Mouse (Mus musculus) ES-Bruce4 (cell line): ENCODE results near the gene Tpo. TPM values are rescaled to one million over a fixed set of nuclear protein-coding genes. Genes with fewer than 3 reads are reported as not detected.

Experiments used
- H3K27ac ChIP-seq: 2 replicates; pipeline ENCODE4 v1.5.1; 2012; ENCODE audit warnings: low read length, inconsistent platforms; ENCODE audit not compliant: insufficient read depth
- H3K27me3 ChIP-seq: 2 replicates; pipeline ENCODE4 v1.6.1; 2012; ENCODE audit warnings: mild to moderate bottlenecking, low read length, inconsistent platforms; ENCODE audit not compliant: control insufficient read depth, poor library complexity, insufficient read depth, severe bottlenecking
- H3K36me3 ChIP-seq: 2 replicates; pipeline ENCODE4 v1.6.1; 2012; ENCODE audit warnings: inconsistent platforms, mild to moderate bottlenecking, low read length, moderate library complexity; ENCODE audit not compliant: control insufficient read depth, poor library complexity, insufficient read depth, severe bottlenecking
- H3K4me1 ChIP-seq: one replicate; pipeline ENCODE4 v1.8.1; 2011; ENCODE audit warnings: low read length; ENCODE audit not compliant: control insufficient read depth, insufficient read depth
- H3K4me3 ChIP-seq: 2 replicates; pipeline ENCODE4 v1.5.1; 2011; ENCODE audit warnings: low read depth, mild to moderate bottlenecking, low read length
- H3K9ac ChIP-seq: 2 replicates; pipeline ENCODE4 v1.6.1; 2012; ENCODE audit warnings: low read depth, mild to moderate bottlenecking, inconsistent platforms; ENCODE audit not compliant: poor library complexity, severe bottlenecking
- H3K9me3 ChIP-seq: replicated peaks from 2 replicates; pipeline ENCODE4 v1.6.1; 2012; ENCODE audit warnings: mild to moderate bottlenecking, low read length, inconsistent platforms; ENCODE audit not compliant: control insufficient read depth, poor library complexity, insufficient read depth, severe bottlenecking
- CTCF ChIP-seq: IDR thresholded peaks from one replicate; pipeline ENCODE4 v1.8.1; 2011; ENCODE audit warnings: low read depth, low read length
- EP300 ChIP-seq: IDR thresholded peaks from 2 replicates; pipeline ENCODE4 v1.6.1; 2011; ENCODE audit warnings: low read depth, low read length; ENCODE audit not compliant: insufficient read depth
- POLR2A ChIP-seq: IDR thresholded peaks from one replicate; pipeline ENCODE4 v1.8.1; 2011; ENCODE audit warnings: low read length; ENCODE audit not compliant: insufficient read depth
- polyA plus RNA-seq: library from polyadenylated mRNA; stranded (reverse); fragments of >200 nt; gene quantifications from 2 replicates; pipeline ENCODE4 v1.2.4, GENCODE M21; 2011; ENCODE audit warnings: low read depth; ENCODE audit not compliant: missing spikeins, insufficient read depth, insufficient read length

The Tpo gene
- polyA plus RNA-seq, 1 experiment: not detected

DNA sequence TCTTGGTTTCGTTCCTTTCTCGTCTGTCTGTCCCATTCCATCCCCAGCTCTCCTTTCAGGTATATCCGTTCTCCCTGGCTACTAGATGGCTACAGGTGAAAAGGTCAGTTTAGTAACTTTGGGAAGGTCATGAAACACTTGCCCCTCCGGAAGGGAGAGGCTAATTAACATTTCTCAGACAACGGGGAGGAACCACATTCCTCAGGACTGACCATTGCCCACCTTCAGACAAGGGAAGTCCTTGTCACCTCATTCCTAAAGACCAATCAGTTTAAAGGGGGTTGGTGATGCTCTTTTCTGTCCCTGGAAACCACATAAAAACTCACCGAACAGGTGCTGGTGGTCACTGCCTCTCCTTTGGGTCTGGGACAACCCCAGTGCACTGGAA lies 70.3 kb downstream of the Tpo start:
- Histone ChIP-seq H3K36me3 (no peaks in the 10 kb centered on the region), H3K9me3 (peaks cover 40% of the 10 kb centered on the region), H3K4me3 (no peak overlapping the region), H3K4me1 (no peaks in the 10 kb centered on the region), H3K9ac (no peak overlapping the region), H3K27me3 (no peaks in the 10 kb centered on the region), H3K27ac (peak overlapping the region; percentile 71)
- TF ChIP-seq EP300 (no peak), POLR2A (no peak), CTCF (no peak)

- peaks cover 40% of the 10 kb centered on the region for H3K9me3 ChIP-seq
- no peak overlapping the region for H3K4me3 ChIP-seq
- H3K27me3 ChIP-seq: no peaks in the 10 kb centered on the region
- TF ChIP-seq EP300: 0 out of 2 replicates have a peak, but pooled peaks have one; percentile 22
- TF ChIP-seq CTCF: no peak
- peak overlapping the region; percentile 71 for H3K27ac ChIP-seq
- H3K36me3 ChIP-seq: no peaks in the 10 kb centered on the region
- H3K9ac ChIP-seq: no peak overlapping the region
- H3K4me1 ChIP-seq: no peaks in the 10 kb centered on the region
Measured at GRCm38 (mm10) chr12:30061503-30062117, 70.8 kb downstream of the Tpo start.

DNA sequence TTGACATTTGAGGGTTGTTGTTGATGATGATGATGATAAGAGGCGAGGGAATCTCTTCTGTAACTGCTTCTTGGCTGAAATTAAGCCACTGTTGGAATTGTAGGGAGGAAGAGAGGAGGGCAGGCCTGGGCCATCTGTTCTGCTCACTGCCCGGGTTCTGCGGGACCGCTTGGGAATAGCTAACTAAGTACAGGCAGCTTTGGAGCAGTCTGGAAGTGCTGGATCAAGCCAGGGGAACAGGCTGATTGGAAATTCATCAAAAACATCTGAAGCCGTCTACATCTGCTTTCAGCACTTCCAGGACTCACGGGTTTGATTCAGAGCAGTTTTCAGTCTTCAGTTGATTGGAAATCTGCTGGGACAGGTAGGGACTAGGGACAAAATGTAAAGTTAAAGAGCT lies 74.4 kb downstream of the Tpo start:
- H3K9me3 ChIP-seq: peaks cover 24% of the 10 kb centered on the region
- H3K4me1 ChIP-seq: no peaks in the 10 kb centered on the region
- no peak overlapping the region for H3K27ac ChIP-seq
- TF ChIP-seq EP300: no peak
- no peak for TF ChIP-seq POLR2A
- no peak for TF ChIP-seq CTCF
- H3K9ac ChIP-seq: no peak overlapping the region
- H3K36me3 ChIP-seq: no peaks in the 10 kb centered on the region
- no peak overlapping the region for H3K4me3 ChIP-seq
- H3K27me3 ChIP-seq: no peaks in the 10 kb centered on the region

GRCm38 (mm10) chr12:30054761-30055540 lies 77.5 kb downstream of the Tpo start:
- Histone ChIP-seq H3K9me3 (peaks cover 5% of the 10 kb centered on the region; the same call in 1 of the 2 replicates), H3K27me3 (no peaks in the 10 kb centered on the region), H3K4me3 (no peak overlapping the region), H3K4me1 (no peaks in the 10 kb centered on the region), H3K36me3 (no peaks in the 10 kb centered on the region), H3K27ac (no peak overlapping the region), H3K9ac (no peak overlapping the region)
- no peak for TF ChIP-seq POLR2A
- TF ChIP-seq EP300: no peak
- no peak for TF ChIP-seq CTCF

DNA sequence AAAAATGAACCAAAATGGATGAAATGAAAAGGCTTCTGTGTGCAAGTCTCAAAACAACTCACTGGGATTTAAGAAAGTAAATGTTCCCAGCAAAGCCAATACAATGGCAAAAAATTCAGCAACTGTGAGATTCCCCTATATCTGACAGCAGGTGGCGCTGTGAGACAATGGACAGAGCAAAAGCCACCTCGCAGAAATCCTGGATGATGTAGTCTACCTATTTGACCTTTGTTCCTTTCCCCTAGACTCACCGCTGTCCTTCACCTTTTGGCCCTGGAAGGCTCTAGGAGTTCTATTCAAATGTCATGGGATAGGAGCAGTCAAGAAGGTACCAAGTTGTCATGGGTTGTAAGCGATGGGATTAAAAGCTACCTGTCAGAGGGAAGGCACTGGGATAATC lies 82.2 kb downstream of the Tpo start:
- Histone ChIP-seq H3K9ac (no peak overlapping the region), H3K36me3 (no peaks in the 10 kb centered on the region), H3K4me3 (no peak overlapping the region), H3K4me1 (no peaks in the 10 kb centered on the region), H3K27ac (no peak overlapping the region), H3K27me3 (no peaks in the 10 kb centered on the region), H3K9me3 (peaks cover 6% of the 10 kb centered on the region; the same call in 1 of the 2 replicates)
- peak; percentile 33 for TF ChIP-seq CTCF
- TF ChIP-seq EP300: no peak

- Histone ChIP-seq H3K27me3 (no peaks in the 10 kb centered on the region), H3K27ac (no peak overlapping the region), H3K9ac (no peak overlapping the region), H3K4me3 (no peak overlapping the region), H3K36me3 (no peaks in the 10 kb centered on the region), H3K9me3 (peaks cover 6% of the 10 kb centered on the region; the same call in 1 of the 2 replicates), H3K4me1 (no peaks in the 10 kb centered on the region)
- TF ChIP-seq CTCF (no peak), POLR2A (no peak)
Measured at GRCm38 (mm10) chr12:30049818-30050217, 82.6 kb downstream of the Tpo start.
